ENCODE assay signal across 9 mouse cellular contexts in genomic region chr2:37421903-37422302, GRCm38 (mm10). TPM values are rescaled to one million over a fixed set of nuclear protein-coding genes. Genes with fewer than 3 reads are reported as not detected.
A peak's percentile ranks its signal among the peaks of the same experiment; 100 is the strongest.
DNase-seq lines count a peak whose midpoint lies in the region; ATAC-seq and TF ChIP-seq lines count a peak whose summit lies in the region.
"Had no signal": no experiment of that assay in that cellular context is flagged by ENCODE, and none has a peak within 500 bp of the region (broad histone marks: within the 10 kb centered on the region; RNA-seq: fewer than 3 reads in every experiment).

No protein-coding gene starts in this region.

- peak overlapping the region; percentile 66 for H3K4me2 ChIP-seq in forebrain, embryonic 12.5 days
- H3K4me2 ChIP-seq in liver, embryonic 13.5 days, result peak overlapping the region; percentile 89

- 9% methylated on average over 3 of the region's 3 CpGs for WGBS in heart, embryonic 10.5 days
- WGBS in forebrain, embryonic 12.5 days, result 5% methylated on average over 3 of the region's 3 CpGs
- 10% methylated on average over 3 of the region's 3 CpGs for WGBS in liver, embryonic 13.5 days (ENCODE audit: insufficient replicate concordance)

- ATAC-seq in forebrain, embryonic 12.5 days (ENCODE audit: low FRiP score), result no peak
- no peak for ATAC-seq in liver, embryonic 13.5 days (ENCODE audit: low read depth)

- H3K4me1 ChIP-seq in heart, embryonic 10.5 days, result 0 out of 2 replicates have a peak, but pooled peaks cover 7% of the 10 kb centered on the region
- peaks cover 14% of the 10 kb centered on the region for H3K4me1 ChIP-seq in forebrain, embryonic 12.5 days
- peaks cover 30% of the 10 kb centered on the region for H3K4me1 ChIP-seq in liver, embryonic 13.5 days (replicated peaks)

- H3K9ac ChIP-seq in forebrain, embryonic 12.5 days, result peak overlapping the region; percentile 99
- peak overlapping the region; percentile 96 for H3K9ac ChIP-seq in liver, embryonic 13.5 days

- no peak for TF ChIP-seq CTCF in C2C12 (IDR thresholded peaks at IDR 0.05; ENCODE audit: control insufficient read depth, insufficient read depth, insufficient read length)

- H3K9me3 ChIP-seq in heart, embryonic 10.5 days, result no peaks in the 10 kb centered on the region
- H3K9me3 ChIP-seq in forebrain, embryonic 12.5 days, result no peaks in the 10 kb centered on the region
- H3K9me3 ChIP-seq in liver, embryonic 13.5 days (replicated peaks), result no peaks in the 10 kb centered on the region

- H3K36me3 ChIP-seq in heart, embryonic 10.5 days, result peaks cover 7% of the 10 kb centered on the region; the same call in 1 of the 2 replicates
- H3K36me3 ChIP-seq in C2C12 (ENCODE audit: control insufficient read depth, insufficient read depth), result peaks cover 32% of the 10 kb centered on the region
- 0 out of 2 replicates have a peak, but pooled peaks cover 4% of the 10 kb centered on the region for H3K36me3 ChIP-seq in forebrain, embryonic 12.5 days (replicated peaks)
- peaks cover 3% of the 10 kb centered on the region; the same call in 1 of the 2 replicates for H3K36me3 ChIP-seq in liver, embryonic 13.5 days

- no peaks in the 10 kb centered on the region for H3K27me3 ChIP-seq in heart, embryonic 10.5 days (ENCODE audit: insufficient read depth, poor library complexity, severe bottlenecking)
- H3K27me3 ChIP-seq in C2C12 (ENCODE audit: control insufficient read depth, insufficient read depth, insufficient read length), result no peaks in the 10 kb centered on the region
- H3K27me3 ChIP-seq in forebrain, embryonic 12.5 days, result no peaks in the 10 kb centered on the region
- H3K27me3 ChIP-seq in liver, embryonic 13.5 days, result no peaks in the 10 kb centered on the region

- peak overlapping the region; percentile 78 for H3ac ChIP-seq in C2C12 (ENCODE audit: control insufficient read depth, insufficient read length, low read depth)

- no peak for DNase-seq in heart, embryonic 10.5 days (ENCODE audit: low spot score)
- DNase-seq in heart, postnatal 4 days, result no peak
- no peak for DNase-seq in liver, embryonic 13.5 days
- DNase-seq in retina, postnatal 1 day, result no peak
- no peak for DNase-seq in adipocyte (ENCODE audit: low spot score)
- no peak for DNase-seq in spleen, adult 18-20 months
- DNase-seq: B cell, adult 2 months had no signal

- H3K27ac ChIP-seq in heart, embryonic 10.5 days, result peak overlapping the region; percentile 98
- peak overlapping the region; percentile 98 for H3K27ac ChIP-seq in forebrain, embryonic 12.5 days
- peak overlapping the region; percentile 95 for H3K27ac ChIP-seq in liver, embryonic 13.5 days

- H3K79me2 ChIP-seq in C2C12 (ENCODE audit: control insufficient read depth, insufficient read depth), result peaks cover 86% of the 10 kb centered on the region

- H3K79me3 ChIP-seq in C2C12 (ENCODE audit: low read depth), result peaks cover 62% of the 10 kb centered on the region

- peak overlapping the region; percentile 90 for H3K4me3 ChIP-seq in heart, embryonic 10.5 days
- peak overlapping the region; percentile 92 for H3K4me3 ChIP-seq in C2C12 (ENCODE audit: insufficient read depth, poor library complexity, severe bottlenecking)
- peak overlapping the region; percentile 97 for H3K4me3 ChIP-seq in forebrain, embryonic 12.5 days (replicated peaks)
- peak overlapping the region; percentile 92 for H3K4me3 ChIP-seq in liver, embryonic 13.5 days (replicated peaks)

TF ChIP-seq in C2C12, 6 proteins besides CTCF, POLR2A, EP300 and RAD21:
- TF ChIP-seq CEBPB (IDR thresholded peaks at IDR 0.05; ENCODE audit: low read depth) (no peak), FOSL1 (IDR thresholded peaks at IDR 0.05; ENCODE audit: insufficient read depth, low read length, poor library complexity, severe bottlenecking) (no peak), MYOG (IDR thresholded peaks at IDR 0.05; ENCODE audit: control insufficient read depth, extremely low read depth, insufficient read length) (no peak), MYOD1 (IDR thresholded peaks at IDR 0.05; ENCODE audit: control insufficient read depth, insufficient read length, low read depth) (no peak), USF1 (IDR thresholded peaks at IDR 0.05; ENCODE audit: low read depth) (no peak), MAX (IDR thresholded peaks at IDR 0.05) (no peak)
TF ChIP-seq in C2C12: peak in this region for 0.

RNA-seq across cellular contexts. Expression of gene Rc3h2, which starts 0.8 kb away (rescaled TPM):
- polyA plus RNA-seq in heart, embryonic 10.5 days (2016; fragmentation: Nextera tagmentation; extraction: Ambion mirVana), result 13.1 and 14.6 TPM in 2 replicates
- 10 to 100 TPM; 45.1 to 51.6 TPM for total RNA-seq in heart, postnatal 4 days (2021)
- 4.2 TPM for polyA plus RNA-seq in C2C12 (2012; fragmentation: generic; extraction: Trizol)
- 34.5 and 35.0 TPM in 2 replicates for polyA plus RNA-seq in forebrain, embryonic 12.5 days (2016; fragmentation: Nextera tagmentation; extraction: Ambion mirVana)
- polyA plus RNA-seq in liver, embryonic 13.5 days (2015; fragmentation: Nextera tagmentation; extraction: Ambion mirVana), result 3.7 and 4.0 TPM in 2 replicates

RNA-seq across cellular contexts. Expression of gene Zbtb26, which starts 21.0 kb away (rescaled TPM):
- polyA plus RNA-seq in heart, embryonic 10.5 days (2016; fragmentation: Nextera tagmentation; extraction: Ambion mirVana), result 7.2 and 7.5 TPM in 2 replicates
- total RNA-seq in heart, postnatal 4 days (2021), result 1 to 10 TPM; 5.3 to 5.5 TPM
- 0.98 TPM for polyA plus RNA-seq in C2C12 (2012; fragmentation: generic; extraction: Trizol)
- polyA plus RNA-seq in forebrain, embryonic 12.5 days (2016; fragmentation: Nextera tagmentation; extraction: Ambion mirVana), result 13.2 and 13.5 TPM in 2 replicates
- polyA plus RNA-seq in liver, embryonic 13.5 days (2015; fragmentation: Nextera tagmentation; extraction: Ambion mirVana), result 1.7 and 2.1 TPM in 2 replicates

RNA-seq across cellular contexts. Expression of gene Zbtb6, which starts 21.1 kb away (rescaled TPM):
- 2.9 and 3.4 TPM in 2 replicates for polyA plus RNA-seq in heart, embryonic 10.5 days (2016; fragmentation: Nextera tagmentation; extraction: Ambion mirVana)
- 1 to 10 TPM; 6.7 to 7.0 TPM for total RNA-seq in heart, postnatal 4 days (2021)
- 2.5 TPM for polyA plus RNA-seq in C2C12 (2012; fragmentation: generic; extraction: Trizol)
- polyA plus RNA-seq in forebrain, embryonic 12.5 days (2016; fragmentation: Nextera tagmentation; extraction: Ambion mirVana), result 11.0 and 13.9 TPM in 2 replicates
- 2.4 and 3.6 TPM in 2 replicates for polyA plus RNA-seq in liver, embryonic 13.5 days (2015; fragmentation: Nextera tagmentation; extraction: Ambion mirVana)

RNA-seq across cellular contexts. Expression of gene Rabgap1, which starts 21.2 kb away (rescaled TPM):
- polyA plus RNA-seq in heart, embryonic 10.5 days (2016; fragmentation: Nextera tagmentation; extraction: Ambion mirVana), result 33.3 and 35.3 TPM in 2 replicates
- 10 to 100 TPM; 47.4 to 48.4 TPM for total RNA-seq in heart, postnatal 4 days (2021)
- polyA plus RNA-seq in C2C12 (2012; fragmentation: generic; extraction: Trizol), result 9.5 TPM
- 60.5 and 64.0 TPM in 2 replicates for polyA plus RNA-seq in forebrain, embryonic 12.5 days (2016; fragmentation: Nextera tagmentation; extraction: Ambion mirVana)
- 7.4 and 8.8 TPM in 2 replicates for polyA plus RNA-seq in liver, embryonic 13.5 days (2015; fragmentation: Nextera tagmentation; extraction: Ambion mirVana)
